Mouse (Mus musculus): Measurements from ENCODE around the gene Mrtfa.

DNA sequence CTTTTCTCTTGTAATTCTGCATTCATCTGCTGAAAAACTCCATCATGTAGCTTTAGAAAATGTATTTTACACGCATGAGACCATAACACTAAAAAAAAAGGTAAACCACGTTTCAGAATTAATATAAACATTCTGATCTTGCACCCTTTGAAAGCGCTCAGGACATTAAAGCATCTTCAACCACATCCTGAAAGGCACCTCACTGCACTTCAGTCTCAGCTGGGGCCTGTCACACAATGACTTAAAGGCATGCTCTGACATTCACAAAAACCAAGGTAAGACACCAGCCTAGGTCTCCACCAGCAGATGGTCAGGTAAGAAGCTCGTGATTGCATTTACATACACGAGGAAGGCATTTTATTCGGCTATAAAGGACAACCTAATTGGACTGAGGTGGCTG is 92.7 kb downstream of the Mrtfa start:
- TF ChIP-seq CTCF (IDR thresholded peaks at IDR 0.05; ENCODE audit: control insufficient read depth, insufficient read depth, low read length) (no peak), POLR2A (IDR thresholded peaks at IDR 0.05; ENCODE audit: borderline replicate concordance, control insufficient read depth, low read depth, low read length) (no peak)
